Mouse (Mus musculus) c-Kit-negative CD71-positive TER-119-positive erythroid progenitor cells, embryonic 14.5 days (primary cell): Measurements from ENCODE around the gene Aftph.
A peak's percentile ranks its signal among the peaks of the same experiment; 100 is the strongest.

Experiments
- DNase-seq: peaks from one replicate; pipeline ENCODE4 v3.0.0-alpha.2; 2013; ENCODE audit warnings: low read depth, low spot score

The Aftph gene

DNA sequence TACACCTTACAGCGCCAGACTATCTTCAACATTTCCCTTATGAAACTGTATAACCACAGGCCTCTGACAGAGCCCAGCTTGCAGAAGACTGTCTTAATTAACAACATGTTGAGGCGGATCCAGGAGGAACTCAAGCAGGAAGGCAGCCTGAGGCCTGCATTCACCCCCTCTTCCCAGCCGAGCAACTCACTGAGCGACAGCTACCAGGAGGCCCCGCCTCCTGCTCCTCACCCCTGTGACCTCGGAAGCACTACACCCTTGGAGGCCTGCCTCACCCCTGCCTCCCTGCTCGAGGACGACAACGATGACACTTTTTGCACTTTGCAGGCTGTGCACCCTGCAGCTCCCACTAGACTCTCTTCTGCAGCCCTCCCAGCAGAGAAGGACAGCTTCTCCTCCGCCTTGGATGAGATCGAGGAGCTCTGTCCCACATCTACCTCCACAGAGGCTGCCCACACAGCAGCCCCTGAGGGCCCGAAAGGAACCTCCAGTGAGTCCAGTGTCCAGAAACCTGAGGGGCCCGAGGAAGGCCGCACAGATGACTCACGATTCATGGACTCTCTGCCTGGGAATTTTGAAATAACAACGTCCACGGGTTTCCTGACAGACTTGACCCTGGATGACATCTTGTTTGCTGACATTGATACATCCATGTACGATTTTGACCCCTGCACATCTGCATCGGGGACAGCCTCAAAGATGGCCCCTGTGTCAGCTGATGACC is 93.3 kb downstream of the Aftph start:
- DNase-seq, result no peak

DNA sequence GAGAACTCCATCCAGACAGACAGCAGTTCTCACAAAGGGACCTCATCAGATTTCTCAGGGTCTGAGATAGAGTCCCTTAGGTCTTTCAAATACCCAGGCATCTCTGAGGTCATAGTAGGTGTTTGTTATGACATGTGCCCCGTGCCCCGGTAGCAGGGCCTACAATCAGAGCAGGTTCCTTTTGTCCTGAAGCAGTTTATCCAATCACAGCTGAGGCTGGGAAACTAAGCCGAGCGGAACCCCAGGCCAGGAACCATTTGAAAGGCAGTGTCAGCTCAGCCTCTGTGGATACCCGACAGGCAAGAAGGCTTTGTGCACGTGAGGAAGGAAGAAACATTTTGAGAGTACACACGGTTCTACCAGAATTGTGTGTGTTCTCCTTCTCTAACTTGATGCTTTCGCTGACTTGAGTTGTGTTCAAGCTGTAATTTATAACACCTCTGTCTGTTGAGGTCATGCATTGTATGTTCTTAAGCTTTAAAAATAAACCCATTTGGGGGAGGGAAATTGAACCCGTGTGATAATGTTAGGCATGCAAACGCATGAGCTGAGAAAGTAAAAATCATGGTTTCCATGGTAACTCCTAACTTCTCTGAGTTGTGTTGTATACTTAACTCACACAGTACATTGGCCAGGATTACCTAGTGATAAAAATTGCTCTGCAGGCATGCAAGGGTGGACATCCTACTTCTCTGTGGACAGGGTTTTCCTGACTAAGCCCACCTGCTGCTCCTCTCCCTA is 94.2 kb downstream of the Aftph start:
- DNase-seq, result no peak

DNA sequence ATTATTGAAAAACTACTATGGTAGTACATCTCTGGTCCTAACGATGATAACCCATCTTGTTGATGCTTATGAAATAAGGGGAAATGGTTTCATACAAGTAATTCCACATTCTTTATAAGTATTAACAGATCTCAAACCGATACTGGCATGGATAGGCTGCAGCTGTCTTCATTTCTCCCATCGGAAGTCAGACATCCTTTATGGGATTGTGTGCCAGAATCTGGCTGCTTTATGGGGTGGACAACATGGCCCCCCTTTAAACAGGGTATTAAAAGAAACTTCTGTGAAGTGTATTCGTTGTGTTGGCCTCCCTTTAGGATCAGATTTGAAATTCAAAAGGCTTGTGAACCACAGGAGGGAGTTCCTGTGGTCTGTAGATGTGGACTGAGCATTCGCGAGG is 95.2 kb downstream of the Aftph start:
- DNase-seq, result no peak

DNA sequence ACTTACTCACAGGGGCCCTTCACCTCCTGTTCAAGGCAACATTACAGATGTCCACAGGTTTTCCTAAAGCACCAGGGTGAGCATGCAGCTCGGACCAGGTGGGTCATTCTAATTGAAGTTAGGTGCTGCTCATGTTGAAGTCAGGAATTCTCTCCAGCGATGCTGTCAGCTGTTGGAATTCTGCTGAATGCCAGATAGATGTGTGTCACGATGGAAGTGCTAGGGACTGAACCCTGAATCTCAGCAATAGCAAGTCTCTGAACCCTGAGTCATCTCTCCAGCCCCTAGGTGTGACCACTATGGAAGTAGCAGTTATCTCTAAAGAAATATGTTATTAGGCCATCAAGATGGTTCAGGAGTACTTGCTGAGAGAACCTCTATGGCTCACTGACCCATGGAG is 95.9 kb downstream of the Aftph start:
- DNase-seq, result no peak

DNA sequence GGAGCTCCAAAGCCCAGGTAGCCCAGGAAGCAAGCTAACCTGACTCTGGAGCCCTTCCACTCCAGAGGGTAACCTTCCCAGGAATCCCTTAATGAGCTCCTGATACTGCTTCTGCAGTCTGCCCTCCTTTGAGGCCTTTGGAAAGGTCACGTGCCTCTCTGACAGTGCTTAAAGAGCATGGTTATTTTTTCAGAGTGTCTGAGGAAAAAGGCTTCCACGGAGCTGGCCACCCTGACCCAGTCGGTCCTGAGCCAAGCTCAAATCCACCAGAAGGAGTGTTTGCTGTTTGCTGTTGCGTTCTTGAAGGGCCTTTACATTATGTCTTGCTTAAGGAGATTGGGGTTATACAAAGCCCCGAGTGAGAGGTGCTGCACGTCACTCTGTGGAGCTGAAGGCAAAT is 96.5 kb downstream of the Aftph start:
- no peak for DNase-seq

DNA sequence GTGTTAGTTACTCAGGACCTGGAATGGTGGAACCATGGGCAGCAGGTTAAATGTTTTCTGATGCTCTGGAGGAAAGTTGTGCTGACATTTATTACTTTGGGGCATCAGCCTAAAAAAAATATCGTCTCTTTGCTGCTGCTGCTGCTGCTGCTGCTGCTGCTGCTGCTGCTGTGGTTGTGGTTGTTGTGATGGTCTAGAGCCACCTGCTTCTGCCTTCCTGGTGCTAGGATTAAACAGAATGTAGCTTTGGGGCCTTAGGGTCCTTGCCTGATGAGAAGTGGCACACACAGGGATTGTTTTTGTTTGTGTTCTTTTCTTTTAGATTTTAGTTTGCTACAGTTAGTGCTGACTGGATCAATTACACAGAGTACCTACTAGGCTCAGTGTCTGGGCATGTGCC is 97.2 kb downstream of the Aftph start:
- no peak for DNase-seq

DNA sequence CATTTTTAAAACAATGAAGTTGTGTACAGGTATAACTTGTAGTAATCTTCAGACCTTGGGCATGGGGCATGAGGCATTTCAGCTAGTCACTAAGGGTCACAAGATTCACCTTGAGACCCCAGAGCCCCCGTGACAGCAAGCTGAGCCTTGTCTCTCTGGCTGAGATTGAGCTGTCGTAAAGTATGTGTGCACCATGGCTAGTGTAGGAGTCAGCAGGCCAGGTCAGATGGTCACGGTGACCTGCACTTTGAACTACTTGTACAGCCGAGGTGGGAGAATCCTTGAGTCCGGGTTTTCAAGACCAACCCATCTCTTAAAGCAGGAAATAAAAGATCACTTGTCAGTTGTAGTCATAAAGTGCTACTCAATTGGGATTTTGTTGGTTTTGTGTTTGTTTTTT is 98.2 kb downstream of the Aftph start:
- DNase-seq, result no peak

DNA sequence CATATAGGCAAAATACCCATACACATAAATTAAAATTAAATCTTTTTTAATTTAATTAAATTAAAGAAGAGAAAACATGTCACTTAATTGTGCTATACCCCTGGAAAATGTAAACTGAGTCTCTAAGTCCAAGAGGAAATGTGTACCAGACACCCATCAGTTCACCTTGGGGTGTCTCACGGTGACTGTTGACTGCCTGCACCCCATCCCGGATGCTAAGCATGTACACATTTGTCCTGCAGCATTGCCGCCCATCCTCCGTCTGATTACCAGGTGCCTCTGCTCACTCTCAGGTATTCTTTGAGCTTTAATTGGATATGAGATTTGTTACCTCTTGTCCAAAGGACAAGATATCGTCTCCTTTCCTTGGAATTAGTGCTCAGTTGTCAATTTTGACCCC is 99.1 kb downstream of the Aftph start:
- DNase-seq, result no peak

DNA sequence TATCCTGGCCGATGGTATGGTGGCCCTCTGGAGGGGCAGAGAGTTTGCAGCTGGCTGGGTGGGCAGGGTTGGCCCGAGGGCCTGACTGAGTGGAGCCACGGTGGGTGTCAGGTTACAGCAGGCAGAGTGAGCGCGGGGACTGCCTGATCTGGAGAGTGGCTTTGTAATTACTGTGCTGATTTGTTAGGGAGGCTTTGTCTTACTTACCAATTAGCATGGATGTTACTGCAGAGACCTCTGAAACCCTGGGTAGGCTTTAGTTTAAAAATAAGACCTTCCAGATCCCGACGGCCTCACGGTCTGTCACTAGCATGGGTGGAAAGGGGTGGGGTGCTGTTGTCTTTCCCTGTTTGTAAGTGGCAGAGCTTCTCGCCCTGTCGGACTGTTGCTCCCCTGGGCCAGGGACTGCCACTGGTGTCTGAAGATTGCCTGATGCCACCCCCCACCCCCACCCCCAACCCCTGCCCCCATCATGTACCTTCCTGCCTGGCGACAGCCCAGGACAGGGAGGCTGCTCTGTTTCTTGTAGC is 101.4 kb downstream of the Aftph start:
- DNase-seq, result no peak

DNA sequence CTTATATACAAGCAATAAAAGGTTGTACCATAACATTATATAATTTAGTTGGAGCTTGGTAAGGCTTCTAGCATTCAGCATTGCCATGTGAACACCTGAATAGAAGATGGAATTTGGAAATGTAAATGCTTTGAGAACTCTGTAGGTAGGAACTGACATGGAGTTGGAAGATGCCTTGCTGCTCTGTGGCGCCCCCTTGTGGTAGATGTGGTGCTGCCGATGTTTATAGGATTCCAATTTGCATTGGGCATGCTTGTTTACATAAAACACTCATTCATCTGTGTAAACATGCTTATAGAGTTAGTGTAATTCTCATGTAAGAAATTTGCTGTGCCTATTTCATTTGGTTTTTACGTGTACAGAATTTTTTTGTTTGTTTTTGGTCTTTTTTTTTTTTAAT is 102.5 kb downstream of the Aftph start:
- peak; percentile 87 for DNase-seq

DNA sequence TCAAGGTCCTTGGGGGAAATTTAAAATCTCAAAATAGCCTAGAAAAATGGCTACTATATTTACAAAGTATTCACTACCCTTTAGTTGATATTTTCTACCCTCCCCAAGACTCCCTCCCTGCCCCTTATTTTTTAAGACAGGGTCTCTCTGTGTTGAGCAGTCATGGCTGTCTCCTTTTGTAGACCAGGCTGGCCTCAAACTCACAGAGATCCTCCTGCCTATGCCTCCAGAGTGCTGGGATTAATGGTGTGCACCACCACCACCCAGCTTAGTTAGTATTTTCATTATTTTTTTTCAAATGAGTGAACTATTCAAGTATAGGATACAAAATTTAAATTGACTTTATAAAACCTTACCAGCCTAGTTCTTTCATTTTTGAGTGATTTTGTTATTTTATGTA is 104.3 kb downstream of the Aftph start:
- no peak for DNase-seq

DNA sequence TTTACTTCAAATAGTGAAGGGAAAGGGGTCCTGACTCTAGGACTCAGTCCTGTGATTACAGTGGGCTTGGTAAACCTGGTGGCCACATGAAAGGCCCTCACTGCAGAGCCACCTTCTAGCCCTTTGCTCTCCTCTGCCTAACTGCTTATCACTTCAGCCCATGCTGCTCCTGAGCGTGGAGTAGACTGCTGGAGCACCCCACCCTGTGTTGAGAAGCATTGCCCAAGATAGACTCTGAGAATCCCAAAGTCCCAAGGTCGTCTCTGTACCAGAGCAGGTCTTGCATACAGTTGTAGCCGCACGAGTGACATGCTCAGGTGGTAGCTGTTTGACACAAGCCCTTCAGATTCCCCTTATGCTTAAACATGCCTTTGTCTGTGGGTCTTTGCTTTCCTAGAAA is 105.3 kb downstream of the Aftph start:
- DNase-seq, result peak; percentile 79

DNA sequence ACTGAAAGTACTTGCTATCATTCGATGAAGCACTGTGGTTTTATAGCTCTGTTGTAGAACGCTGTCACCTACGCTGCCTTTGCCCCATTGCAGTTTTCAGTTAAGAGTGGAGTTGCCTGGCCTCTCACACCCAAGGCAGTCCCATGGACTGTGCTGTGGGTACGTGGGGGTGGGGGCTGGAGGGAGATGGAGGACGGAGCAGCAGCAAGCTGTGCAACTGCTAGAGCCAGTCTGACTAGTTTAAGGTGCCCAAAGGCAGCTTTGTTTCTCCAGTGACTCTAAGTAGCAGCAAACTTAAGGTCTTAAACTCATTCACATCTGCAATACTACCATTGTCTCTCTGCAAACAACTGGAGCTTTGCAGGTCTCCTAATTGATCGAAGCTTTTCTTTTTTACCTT is 105.7 kb downstream of the Aftph start:
- DNase-seq, result no peak
